Mouse (Mus musculus): ENCODE measurements around the gene Irf2bp2. TPM values are rescaled to one million over a fixed set of nuclear protein-coding genes. Genes with fewer than 3 reads are reported as not detected.

Irf2bp2 gene
- polyA plus RNA-seq, 1 experiment = 40.6 TPM

- no peaks in the 10 kb centered on the region for H3K27me3 ChIP-seq (replicated peaks; ENCODE audit: control insufficient read depth, insufficient read depth, low read length)
- no peak for DNase-seq
- no peak overlapping the region for H3K27ac ChIP-seq (ENCODE audit: insufficient read depth, low read depth, low read length)
- whole genome bisulfite sequencing = 95% methylated on average over 4 of the region's 4 CpGs
- peaks cover 6% of the 10 kb centered on the region; the same call in 1 of the 2 replicates for H3K4me1 ChIP-seq (ENCODE audit: control insufficient read depth, insufficient read depth, low read length)
- H3K4me3 ChIP-seq (ENCODE audit: insufficient read depth, low read depth, low read length) = no peak overlapping the region
- TF ChIP-seq CTCF (conservative IDR thresholded peaks at IDR 0.05; ENCODE audit: insufficient read depth, insufficient read length, low read depth, low read length) (no peak), POLR2A (IDR thresholded peaks at IDR 0.05; ENCODE audit: low read depth, low read length) (no peak)
- no peaks in the 10 kb centered on the region for H3K36me3 ChIP-seq (ENCODE audit: control insufficient read depth, insufficient read depth, low read length)
These were observed 46.4 kb downstream of the Irf2bp2 start for GRCm38 (mm10) chr8:126547361-126547760.

GRCm38 (mm10) chr8:126546480-126546879 is 47.3 kb downstream of the Irf2bp2 start:
- Histone ChIP-seq H3K4me1 (ENCODE audit: control insufficient read depth, insufficient read depth, low read length) (peaks cover 6% of the 10 kb centered on the region; the same call in 1 of the 2 replicates), H3K4me3 (ENCODE audit: insufficient read depth, low read depth, low read length) (no peak overlapping the region), H3K27ac (ENCODE audit: insufficient read depth, low read depth, low read length) (no peak overlapping the region), H3K27me3 (replicated peaks; ENCODE audit: control insufficient read depth, insufficient read depth, low read length) (no peaks in the 10 kb centered on the region), H3K36me3 (ENCODE audit: control insufficient read depth, insufficient read depth, low read length) (no peaks in the 10 kb centered on the region)
- WGBS = 50% methylated on average over 1 of the region's 1 CpGs
- TF ChIP-seq POLR2A (IDR thresholded peaks at IDR 0.05; ENCODE audit: low read depth, low read length) (no peak), CTCF (conservative IDR thresholded peaks at IDR 0.05; ENCODE audit: insufficient read depth, insufficient read length, low read depth, low read length) (no peak)
- no peak for DNase-seq

GRCm38 (mm10) chr8:126543407-126543806 is 50.4 kb downstream of the Irf2bp2 start:
- Histone ChIP-seq H3K4me3 (ENCODE audit: insufficient read depth, low read depth, low read length) (no peak overlapping the region), H3K27me3 (replicated peaks; ENCODE audit: control insufficient read depth, insufficient read depth, low read length) (no peaks in the 10 kb centered on the region), H3K27ac (ENCODE audit: insufficient read depth, low read depth, low read length) (no peak overlapping the region), H3K36me3 (ENCODE audit: control insufficient read depth, insufficient read depth, low read length) (no peaks in the 10 kb centered on the region), H3K4me1 (ENCODE audit: control insufficient read depth, insufficient read depth, low read length) (peaks cover 5% of the 10 kb centered on the region; the same call in 1 of the 2 replicates)
- TF ChIP-seq CTCF (conservative IDR thresholded peaks at IDR 0.05; ENCODE audit: insufficient read depth, insufficient read length, low read depth, low read length) (no peak), POLR2A (IDR thresholded peaks at IDR 0.05; ENCODE audit: low read depth, low read length) (no peak)
- no peak for DNase-seq
- WGBS = 91% methylated on average over 8 of the region's 8 CpGs

GRCm38 (mm10) chr8:126542757-126543156 is 51.0 kb downstream of the Irf2bp2 start:
- 65% methylated on average over 5 of the region's 5 CpGs for whole genome bisulfite sequencing
- H3K27me3 ChIP-seq (replicated peaks; ENCODE audit: control insufficient read depth, insufficient read depth, low read length) = no peaks in the 10 kb centered on the region
- H3K4me1 ChIP-seq (ENCODE audit: control insufficient read depth, insufficient read depth, low read length) = peaks cover 5% of the 10 kb centered on the region; the same call in 1 of the 2 replicates
- DNase-seq = no peak
- H3K4me3 ChIP-seq (ENCODE audit: insufficient read depth, low read depth, low read length) = no peak overlapping the region
- peak overlapping the region; percentile 4; the same call in 1 of the 2 replicates for H3K27ac ChIP-seq (ENCODE audit: insufficient read depth, low read depth, low read length)
- no peak for TF ChIP-seq CTCF (conservative IDR thresholded peaks at IDR 0.05; ENCODE audit: insufficient read depth, insufficient read length, low read depth, low read length)
- TF ChIP-seq POLR2A (IDR thresholded peaks at IDR 0.05; ENCODE audit: low read depth, low read length) = no peak
- no peaks in the 10 kb centered on the region for H3K36me3 ChIP-seq (ENCODE audit: control insufficient read depth, insufficient read depth, low read length)

GRCm38 (mm10) chr8:126542090-126542689 is 51.6 kb downstream of the Irf2bp2 start:
- H3K27ac ChIP-seq (ENCODE audit: insufficient read depth, low read depth, low read length) = peak overlapping the region; percentile 4; the same call in 1 of the 2 replicates
- H3K4me1 ChIP-seq (ENCODE audit: control insufficient read depth, insufficient read depth, low read length) = peaks cover 10% of the 10 kb centered on the region
- H3K36me3 ChIP-seq (ENCODE audit: control insufficient read depth, insufficient read depth, low read length) = no peaks in the 10 kb centered on the region
- TF ChIP-seq CTCF (conservative IDR thresholded peaks at IDR 0.05; ENCODE audit: insufficient read depth, insufficient read length, low read depth, low read length) = no peak
- TF ChIP-seq POLR2A (IDR thresholded peaks at IDR 0.05; ENCODE audit: low read depth, low read length) = no peak
- peak; percentile 39 for DNase-seq
- 55% methylated on average over 10 of the region's 10 CpGs for WGBS
- no peak overlapping the region for H3K4me3 ChIP-seq (ENCODE audit: insufficient read depth, low read depth, low read length)
- H3K27me3 ChIP-seq (replicated peaks; ENCODE audit: control insufficient read depth, insufficient read depth, low read length) = no peaks in the 10 kb centered on the region

GRCm38 (mm10) chr8:126540298-126540697 is 53.5 kb downstream of the Irf2bp2 start:
- no peak for DNase-seq
- 83% methylated on average over 5 of the region's 5 CpGs for WGBS
- Histone ChIP-seq H3K27me3 (replicated peaks; ENCODE audit: control insufficient read depth, insufficient read depth, low read length) (no peaks in the 10 kb centered on the region), H3K4me1 (ENCODE audit: control insufficient read depth, insufficient read depth, low read length) (peaks cover 21% of the 10 kb centered on the region), H3K27ac (ENCODE audit: insufficient read depth, low read depth, low read length) (peak overlapping the region; percentile 77), H3K36me3 (ENCODE audit: control insufficient read depth, insufficient read depth, low read length) (no peaks in the 10 kb centered on the region), H3K4me3 (ENCODE audit: insufficient read depth, low read depth, low read length) (no peak overlapping the region)
- TF ChIP-seq CTCF (conservative IDR thresholded peaks at IDR 0.05; ENCODE audit: insufficient read depth, insufficient read length, low read depth, low read length) = no peak
- TF ChIP-seq POLR2A (IDR thresholded peaks at IDR 0.05; ENCODE audit: low read depth, low read length) = no peak

- Histone ChIP-seq H3K4me1 (ENCODE audit: control insufficient read depth, insufficient read depth, low read length) (peaks cover 21% of the 10 kb centered on the region), H3K27me3 (replicated peaks; ENCODE audit: control insufficient read depth, insufficient read depth, low read length) (no peaks in the 10 kb centered on the region), H3K27ac (ENCODE audit: insufficient read depth, low read depth, low read length) (peak overlapping the region; percentile 77), H3K36me3 (ENCODE audit: control insufficient read depth, insufficient read depth, low read length) (no peaks in the 10 kb centered on the region), H3K4me3 (ENCODE audit: insufficient read depth, low read depth, low read length) (no peak overlapping the region)
- TF ChIP-seq POLR2A (IDR thresholded peaks at IDR 0.05; ENCODE audit: low read depth, low read length) = no peak
- TF ChIP-seq CTCF (conservative IDR thresholded peaks at IDR 0.05; ENCODE audit: insufficient read depth, insufficient read length, low read depth, low read length) = no peak
- WGBS = 39% methylated on average over 10 of the region's 10 CpGs
- peak; percentile 72 for DNase-seq
These were observed 54.3 kb downstream of the Irf2bp2 start for GRCm38 (mm10) chr8:126539355-126540093.
